Mouse (Mus musculus) olfactory bulb, adult 2 months (tissue): ENCODE measurements around the gene Zfp809. TPM values are rescaled to one million over a fixed set of nuclear protein-coding genes. Genes with fewer than 3 reads are reported as not detected.
"Not testable (repeated sequence)": the region's sequence is repeated elsewhere in the genome, so short reads cannot be mapped to it uniquely, and the experiment has no call there.

Experiments used
- H3K27ac ChIP-seq: fragments of 200-500 bp; 2 replicates; pipeline ENCODE4 v1.5.1; 2012; ENCODE audit warnings: low read depth, low read length; ENCODE audit not compliant: insufficient read depth
- H3K4me1 ChIP-seq: fragments of 200-500 bp; 2 replicates; pipeline ENCODE4 v1.6.1; 2012; ENCODE audit warnings: low read length; ENCODE audit not compliant: control insufficient read depth, insufficient read depth
- H3K4me3 ChIP-seq: fragments of 200-500 bp; 2 replicates; pipeline ENCODE4 v1.5.1; 2012; ENCODE audit warnings: mild to moderate bottlenecking, low read depth, low read length, moderate library complexity; ENCODE audit not compliant: insufficient read depth
- CTCF ChIP-seq: fragments of 200-500 bp; IDR thresholded peaks from 2 replicates; pipeline ENCODE4 v1.5.1; 2012; ENCODE audit warnings: low read depth, mild to moderate bottlenecking, low read length, moderate library complexity; ENCODE audit not compliant: insufficient read depth
- POLR2A ChIP-seq: fragments of 200-500 bp; IDR thresholded peaks from 2 replicates; pipeline ENCODE4 v1.6.1; 2012; ENCODE audit warnings: mild to moderate bottlenecking, low read depth, low read length, moderate library complexity; ENCODE audit not compliant: insufficient read depth
- WGBS: fragments of 180-500 bp; shearing (Covaris S2); methylation state at CpG from one replicate; pipeline ENCODE4 v1.1.7; 2018; 5-methylcytosine and 5-hydroxymethylcytosine counted together
- polyA plus RNA-seq: library from polyadenylated mRNA; stranded (reverse); fragments of >200 nt; gene quantifications from 2 replicates; pipeline ENCODE4 v1.2.4, GENCODE M21; 2012; ENCODE audit warnings: low replicate concordance; ENCODE audit not compliant: missing spikeins, insufficient read depth, insufficient read length

Gene Zfp809
- polyA plus RNA-seq, 1 experiment = not detected

GRCm38 (mm10) chr9:22224536-22225503, 694 bp upstream of the Zfp809 start:
- Histone ChIP-seq H3K27ac (no peak overlapping the region; the same call in 1 of the 2 replicates), H3K4me1 (no peaks in the 10 kb centered on the region), H3K4me3 (peak overlapping the region; percentile 98)
- 23% methylated on average over 17 of the region's 17 CpGs for WGBS
- no peak for TF ChIP-seq CTCF
- TF ChIP-seq POLR2A = no peak

GRCm38 (mm10) chr9:22226389-22226673, 817 bp downstream of the Zfp809 start:
- H3K4me1 ChIP-seq, H3K27ac ChIP-seq, H3K4me3 ChIP-seq: not testable (repeated sequence)
- 57% methylated on average over 7 of the region's 7 CpGs for WGBS

- Histone ChIP-seq H3K4me1 (no peaks in the 10 kb centered on the region), H3K4me3 (no peak overlapping the region), H3K27ac (no peak overlapping the region)
- 91% methylated on average over 15 of the region's 15 CpGs for WGBS
- TF ChIP-seq CTCF = no peak
- TF ChIP-seq POLR2A = no peak
Observed at GRCm38 (mm10) chr9:22226846-22227245, 1.3 kb downstream of the Zfp809 start.

- no peak for TF ChIP-seq POLR2A
- TF ChIP-seq CTCF = no peak
- WGBS = 67% methylated on average over 7 of the region's 7 CpGs
- H3K4me3 ChIP-seq = no peak overlapping the region
Observed at GRCm38 (mm10) chr9:22229386-22230026, 4.0 kb downstream of the Zfp809 start.

GRCm38 (mm10) chr9:22230061-22230460, 4.5 kb downstream of the Zfp809 start:
- TF ChIP-seq CTCF = no peak
- no peak for TF ChIP-seq POLR2A
- 84% methylated on average over 3 of the region's 3 CpGs for WGBS
- no peaks in the 10 kb centered on the region for H3K4me1 ChIP-seq
- H3K4me3 ChIP-seq = no peak overlapping the region
- H3K27ac ChIP-seq = no peak overlapping the region

More at GRCm38 (mm10) chr9:22229386-22230026, 4.0 kb downstream of the Zfp809 start:
- H3K27ac ChIP-seq = no peak overlapping the region
- no peaks in the 10 kb centered on the region for H3K4me1 ChIP-seq

- Histone ChIP-seq H3K4me1 (no peaks in the 10 kb centered on the region), H3K27ac (no peak overlapping the region), H3K4me3 (no peak overlapping the region)
- TF ChIP-seq CTCF = no peak
- no peak for TF ChIP-seq POLR2A
Observed at GRCm38 (mm10) chr9:22230556-22230955, 5.0 kb downstream of the Zfp809 start.

- no peak overlapping the region for H3K27ac ChIP-seq
- WGBS = 96% methylated on average over 4 of the region's 4 CpGs
- H3K4me1 ChIP-seq = no peaks in the 10 kb centered on the region
- H3K4me3 ChIP-seq = no peak overlapping the region
- no peak for TF ChIP-seq CTCF
- TF ChIP-seq POLR2A = no peak
Observed at GRCm38 (mm10) chr9:22240001-22240400, 14.5 kb downstream of the Zfp809 start.

GRCm38 (mm10) chr9:22244242-22244641, 18.7 kb downstream of the Zfp809 start:
- no peak overlapping the region for H3K4me3 ChIP-seq
- 95% methylated on average over 2 of the region's 2 CpGs for WGBS
- TF ChIP-seq POLR2A = no peak
- H3K4me1 ChIP-seq = no peaks in the 10 kb centered on the region
- no peak overlapping the region for H3K27ac ChIP-seq

GRCm38 (mm10) chr9:22256579-22256978, 31.1 kb downstream of the Zfp809 start:
- WGBS = 95% methylated on average over 4 of the region's 4 CpGs
- Histone ChIP-seq H3K4me3 (no peak overlapping the region), H3K4me1 (peaks cover 7% of the 10 kb centered on the region), H3K27ac (no peak overlapping the region)
- TF ChIP-seq CTCF = no peak
- TF ChIP-seq POLR2A = no peak

GRCm38 (mm10) chr9:22258784-22259183, 33.3 kb downstream of the Zfp809 start:
- Histone ChIP-seq H3K4me3 (no peak overlapping the region), H3K4me1 (peaks cover 7% of the 10 kb centered on the region), H3K27ac (no peak overlapping the region)
- 89% methylated on average over 8 of the region's 8 CpGs for WGBS
- no peak for TF ChIP-seq CTCF
- TF ChIP-seq POLR2A = no peak
